Mouse (Mus musculus): ENCODE measurements around the gene Gm17490.
A peak's percentile ranks its signal among the peaks of the same experiment; 100 is the strongest.

Gm17490 gene

DNA sequence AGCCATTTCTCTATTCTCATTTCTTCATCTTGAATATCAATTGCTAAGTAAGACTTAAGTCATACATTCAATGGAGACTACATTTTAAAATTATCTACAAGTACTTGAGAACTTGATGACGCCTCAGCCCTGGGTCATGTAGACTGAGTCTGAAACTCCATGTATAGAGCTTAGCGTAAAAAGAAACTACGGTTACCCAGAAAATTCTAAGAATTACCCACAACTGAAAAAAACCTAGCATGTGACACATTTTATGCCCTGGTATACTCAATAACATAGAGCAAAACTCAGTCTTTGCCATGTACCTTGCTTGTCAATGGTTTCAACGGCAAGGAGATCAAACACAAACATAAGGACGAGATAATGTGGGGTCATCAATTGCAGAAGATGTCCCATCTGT, at the start of gene Gm17490:
TSS of gene Gm17490 (minus strand) at position 375 of the 400 bp plus-strand sequence.
- DNase-seq, result no peak

DNA sequence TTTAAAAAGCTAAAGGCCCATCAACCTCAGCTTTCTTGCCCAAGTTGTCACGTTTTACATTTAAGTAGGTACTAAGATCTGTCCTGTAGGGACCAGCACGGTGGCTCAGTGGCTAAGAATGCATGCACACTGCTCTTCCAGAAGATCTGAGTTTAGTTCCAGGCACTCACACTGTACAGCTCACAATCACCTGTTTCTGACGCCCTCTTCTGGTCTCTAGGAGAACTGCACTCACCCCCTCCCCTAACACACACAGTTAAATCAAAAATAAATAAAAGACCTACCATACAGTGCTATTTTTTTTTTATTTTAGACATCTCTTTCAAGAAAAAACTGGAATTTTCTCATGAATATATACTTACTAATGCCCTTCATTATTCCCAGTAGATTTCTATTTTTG, 46.1 kb upstream of the Gm17490 start:
- no peak for DNase-seq

DNA sequence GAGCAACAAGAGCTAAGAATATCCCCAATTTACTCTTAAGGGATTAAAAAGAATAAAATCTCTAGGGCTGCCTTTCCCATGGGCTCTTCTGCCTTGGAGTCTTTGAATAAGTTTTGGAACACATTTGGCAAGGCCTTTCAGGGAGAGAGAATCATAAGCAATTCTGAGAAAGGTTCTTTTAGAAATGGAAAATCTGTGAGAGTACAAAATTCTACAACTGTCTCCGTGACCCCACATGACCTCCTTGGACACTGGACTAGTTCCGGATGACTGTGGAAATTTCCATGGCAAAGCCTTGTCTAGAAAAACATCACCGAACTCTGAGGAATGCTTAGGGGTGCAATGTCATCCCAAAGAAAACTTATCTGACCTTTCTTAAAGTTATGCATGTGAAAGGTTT, 39.3 kb upstream of the Gm17490 start:
- DNase-seq, result no peak

DNA sequence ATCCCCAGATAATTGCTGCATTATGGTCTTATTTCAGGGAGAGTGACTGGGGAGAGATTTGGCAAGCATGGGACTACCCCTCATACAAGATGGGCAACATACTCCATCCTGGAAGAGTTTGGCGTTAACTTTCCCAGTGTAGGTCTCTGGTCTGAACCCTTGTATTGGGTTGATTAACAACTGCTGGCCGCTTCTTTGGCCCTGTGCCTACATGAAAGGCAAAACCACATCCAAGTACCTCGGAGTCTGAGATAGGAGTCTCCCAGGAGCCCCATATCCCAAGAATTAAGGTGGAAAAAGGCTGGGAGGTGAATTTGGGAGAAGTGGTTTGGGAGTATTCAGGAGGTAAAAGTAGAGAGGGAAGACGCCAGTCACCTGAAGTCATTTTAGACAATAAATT, 38.7 kb upstream of the Gm17490 start:
- peak in 1 of 2 experiments; percentile 3 for DNase-seq

DNA sequence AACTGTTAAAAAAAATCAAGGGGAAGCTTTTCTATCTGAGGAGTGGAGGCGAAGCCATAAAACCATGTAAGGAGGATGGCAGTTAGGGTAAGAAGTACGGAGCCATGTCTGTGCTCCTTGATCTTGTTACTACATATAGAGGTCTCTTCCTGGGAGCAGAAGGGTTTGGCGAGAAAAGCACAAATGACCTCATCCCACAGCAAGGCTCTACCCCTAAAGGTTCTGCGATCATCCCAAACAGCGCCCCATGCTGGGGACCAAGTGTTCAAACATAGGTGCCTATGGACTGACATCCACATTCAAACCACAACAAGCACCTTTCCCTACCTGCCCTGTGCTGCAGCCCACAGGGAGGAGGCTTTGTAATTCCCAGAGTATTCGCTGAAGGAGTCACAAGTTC, 38.3 kb upstream of the Gm17490 start:
- peak; percentile 33 to 49 for DNase-seq

DNA sequence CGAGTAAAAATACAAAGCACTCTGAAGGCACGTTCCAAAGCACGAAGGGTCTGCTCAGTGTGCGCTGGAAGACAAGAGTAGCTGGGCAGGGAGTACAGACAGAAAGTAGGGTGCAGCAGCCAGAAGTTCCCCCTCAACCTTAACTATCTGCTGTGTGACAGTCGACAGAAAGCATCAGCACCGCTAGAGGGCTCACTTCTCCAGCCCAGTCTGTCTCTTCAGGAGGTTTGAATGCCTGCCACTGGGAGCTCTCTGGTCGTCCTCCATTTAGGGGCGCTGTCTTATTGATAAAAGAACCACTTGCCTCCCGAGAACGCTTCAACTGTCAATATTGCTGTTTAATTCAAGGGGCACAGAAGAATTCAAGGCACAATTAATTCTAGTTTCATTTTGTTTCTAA, 37.9 kb upstream of the Gm17490 start:
- peak; percentile 67 to 76 for DNase-seq

DNA sequence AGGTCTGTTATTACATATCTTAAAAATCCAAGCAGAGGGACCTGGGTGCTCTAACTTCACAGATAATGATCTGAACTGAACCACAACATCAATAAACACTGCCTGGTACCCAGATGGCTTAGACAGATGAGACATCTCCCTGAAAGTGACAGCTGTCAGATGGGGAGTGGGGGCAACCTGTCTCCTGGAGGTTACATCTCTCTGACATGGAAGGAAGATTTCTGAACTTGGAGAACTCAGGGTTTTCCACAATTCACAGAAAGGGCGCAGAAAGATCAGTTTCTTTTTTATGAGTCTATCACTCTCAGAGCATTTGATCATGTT, 36.8 kb upstream of the Gm17490 start:
- DNase-seq, result no peak

DNA sequence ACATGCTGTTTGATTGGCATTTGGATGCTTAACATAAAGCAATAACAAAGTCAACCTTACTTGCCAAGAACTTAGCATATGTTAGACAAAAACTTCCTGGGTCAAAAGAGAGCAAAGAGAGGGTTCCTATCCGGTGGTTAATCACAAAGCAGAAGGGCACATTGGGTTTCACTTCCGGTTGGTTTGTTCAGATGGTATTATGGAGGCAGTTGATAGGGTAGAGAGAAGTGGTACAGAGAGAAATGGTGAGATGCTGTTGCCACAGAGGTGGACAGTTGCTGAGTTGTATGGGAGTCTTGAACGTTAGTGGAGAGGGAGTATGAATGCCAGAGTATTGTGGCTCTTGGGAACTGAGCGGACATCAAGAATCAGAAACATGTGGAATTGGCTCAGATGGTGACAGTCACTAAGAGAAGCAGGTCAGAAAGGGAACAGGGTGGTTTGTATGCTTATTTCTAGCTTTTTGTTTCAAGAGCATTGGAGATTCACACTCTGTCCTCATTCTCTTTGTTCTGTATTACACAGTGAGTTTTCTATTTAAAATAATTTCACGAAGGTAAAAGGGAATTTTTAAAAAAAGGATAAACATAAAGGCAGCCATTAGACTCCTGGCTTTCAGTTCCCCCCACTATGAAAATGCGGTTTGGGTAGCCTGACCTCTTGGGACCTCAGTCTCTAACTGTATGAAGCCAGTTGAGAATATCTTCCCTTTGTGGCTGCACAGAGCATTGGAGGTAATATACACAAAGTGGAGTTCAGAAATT, 36.3 kb upstream of the Gm17490 start:
- no peak for DNase-seq

DNA sequence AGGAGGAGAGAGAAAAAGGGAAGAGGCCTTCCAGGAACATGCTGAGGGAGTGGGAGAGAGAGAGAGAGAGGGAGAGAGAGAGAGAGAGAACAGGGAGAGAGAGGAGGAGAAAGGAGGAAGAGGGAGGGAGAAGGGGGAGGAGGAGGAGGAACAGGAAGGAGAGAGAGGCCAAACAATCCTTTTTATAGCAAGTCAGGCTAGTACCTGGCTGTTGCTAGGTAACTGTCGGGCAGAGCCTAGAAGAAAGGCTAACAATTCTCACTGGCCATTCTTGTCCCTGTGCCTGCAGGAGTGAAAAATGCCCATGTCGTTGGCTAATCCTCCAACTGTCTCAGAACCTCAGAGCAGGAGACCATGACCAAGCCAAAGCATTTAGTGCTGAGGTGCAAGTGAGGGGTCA, 33.2 kb upstream of the Gm17490 start:
- no peak for DNase-seq

DNA sequence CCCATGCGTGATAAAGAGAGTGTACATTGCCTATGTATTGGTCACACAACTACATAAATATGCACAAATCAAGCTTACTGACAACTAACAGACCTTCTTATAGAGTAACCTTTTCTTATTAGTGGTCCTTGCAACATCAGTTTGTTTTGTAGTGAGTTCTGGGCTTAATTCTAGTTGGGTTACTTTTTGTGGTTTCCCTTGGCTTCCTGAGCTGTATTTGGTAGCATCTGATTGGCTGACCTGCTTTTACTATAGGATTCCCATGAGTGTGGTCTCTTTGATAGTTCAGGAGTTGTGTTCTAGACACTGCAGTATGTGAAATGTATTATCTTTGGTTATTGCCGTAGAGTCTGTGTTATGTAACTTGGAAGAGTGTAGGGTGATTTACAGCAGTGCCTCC, 31.5 kb upstream of the Gm17490 start:
- no peak for DNase-seq

DNA sequence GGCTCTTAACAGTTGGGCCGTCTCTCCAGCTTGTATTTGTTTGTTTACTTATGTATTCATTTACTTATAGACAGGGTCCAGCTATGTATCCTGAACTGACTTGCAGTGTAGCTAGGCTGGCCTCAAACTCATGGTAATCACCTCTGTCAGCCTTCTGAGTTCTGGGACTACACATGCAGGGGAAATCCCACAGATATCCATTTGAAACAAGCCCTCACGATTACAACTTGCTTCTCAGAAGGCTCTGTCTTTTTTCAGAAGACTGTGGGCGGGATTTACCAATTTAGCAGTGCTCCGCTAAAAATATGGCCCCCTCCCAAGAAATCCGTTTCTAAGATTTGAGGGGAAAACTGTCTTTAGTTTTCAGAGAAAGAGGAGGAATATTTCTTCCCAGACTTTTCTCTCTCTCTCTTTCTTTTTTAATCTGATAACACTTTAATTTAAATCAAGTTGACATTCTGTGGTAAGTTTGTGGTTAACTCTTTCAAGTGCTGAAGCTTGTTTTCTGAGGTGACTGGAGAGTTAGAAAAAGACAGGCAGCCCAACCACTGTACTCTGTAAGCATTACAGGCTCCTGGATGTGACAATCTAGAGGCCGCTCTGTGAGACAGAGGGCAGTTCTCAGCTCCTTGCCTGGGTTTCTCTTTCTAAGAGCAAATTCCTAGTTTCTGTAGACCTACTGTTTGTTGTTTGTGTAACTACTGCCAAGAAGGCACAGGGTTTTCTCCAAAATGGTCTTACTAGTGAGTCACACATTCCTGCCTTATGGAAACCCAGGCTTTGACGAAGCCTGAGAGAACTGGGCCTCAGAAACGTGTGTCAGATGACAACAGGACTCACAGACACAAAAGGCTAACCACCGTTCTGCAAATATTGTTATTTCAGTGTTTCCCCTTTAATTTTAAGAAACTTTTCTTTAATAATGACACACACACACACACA, 29.2 kb upstream of the Gm17490 start:
- DNase-seq, result no peak

DNA sequence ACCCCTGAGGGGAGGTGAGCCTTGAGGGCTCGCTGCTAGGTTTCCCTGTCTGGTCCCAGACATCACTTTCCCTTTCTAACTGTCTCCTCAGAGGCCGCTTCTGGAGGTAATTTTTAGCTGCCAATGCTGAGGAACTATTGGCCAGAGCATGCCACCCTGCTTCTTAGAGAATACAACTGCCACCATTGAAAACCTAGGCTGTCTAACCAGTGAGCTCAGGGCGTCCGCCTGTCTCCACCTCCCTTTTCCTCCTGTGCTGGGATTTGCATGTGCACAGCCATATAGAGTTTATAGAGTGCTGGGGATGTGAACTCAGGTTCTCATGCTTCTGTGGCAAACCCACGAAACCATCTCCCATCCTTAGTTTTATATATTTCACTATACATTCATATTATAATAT, 27.7 kb upstream of the Gm17490 start:
- no peak for DNase-seq

DNA sequence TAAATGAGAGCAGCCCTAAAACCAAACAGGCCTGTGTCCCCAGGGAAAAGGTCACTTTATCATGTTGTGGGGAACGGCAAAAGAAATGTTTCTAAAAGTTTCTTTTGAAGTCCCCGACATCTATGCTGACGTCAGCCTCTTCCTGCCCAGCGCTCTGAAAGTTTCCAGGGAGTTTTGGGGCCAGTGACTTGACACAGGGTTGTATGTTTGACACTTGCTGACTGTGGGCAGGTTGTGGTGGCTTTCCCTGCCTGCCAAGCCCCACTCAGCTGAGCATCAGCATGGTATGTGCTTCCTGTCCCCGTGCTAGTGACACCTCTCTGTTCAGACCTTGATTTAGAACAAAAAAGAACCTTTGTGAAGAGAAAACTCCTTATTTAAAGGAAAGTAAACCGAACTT, 27.3 kb upstream of the Gm17490 start:
- DNase-seq, result no peak

DNA sequence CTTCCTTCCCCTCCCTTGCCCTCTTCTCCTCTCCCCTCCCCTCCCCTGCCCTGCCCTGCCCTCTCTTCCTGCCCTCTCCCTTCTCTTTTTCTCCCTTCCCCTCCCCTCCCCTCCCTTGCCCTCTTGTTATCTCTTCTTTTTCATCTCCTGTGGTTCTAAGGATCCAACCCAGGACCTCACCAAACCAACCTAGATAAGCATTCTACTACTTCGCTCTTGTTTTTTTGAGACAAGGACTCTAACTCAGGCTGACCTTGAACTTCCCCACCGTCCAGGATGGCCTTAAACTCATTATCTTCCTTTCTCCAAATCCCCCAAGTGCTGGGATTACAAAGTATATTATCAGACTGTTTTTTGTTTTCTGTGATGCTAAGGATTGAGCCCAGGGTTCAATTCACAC, 26.7 kb upstream of the Gm17490 start:
- no peak for DNase-seq

DNA sequence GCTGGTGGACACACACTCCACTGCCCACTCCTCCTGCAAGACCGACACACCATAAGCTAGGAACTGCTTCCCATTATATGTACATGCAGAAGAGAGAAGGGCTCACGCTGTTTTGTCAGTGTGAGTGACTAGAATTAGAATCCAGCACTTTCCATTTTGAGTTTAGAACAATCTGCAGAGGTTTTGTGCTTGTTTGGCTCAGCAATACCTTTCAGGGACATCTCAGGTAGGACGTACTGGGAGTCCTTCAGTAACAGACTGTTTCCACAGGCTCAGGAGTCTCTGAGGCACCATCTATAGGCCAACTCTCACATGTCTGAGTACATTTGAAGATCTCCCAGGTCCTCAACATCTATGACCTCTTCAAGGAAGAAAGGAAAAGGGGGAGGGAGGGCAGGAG, 26.1 kb upstream of the Gm17490 start:
- no peak for DNase-seq

DNA sequence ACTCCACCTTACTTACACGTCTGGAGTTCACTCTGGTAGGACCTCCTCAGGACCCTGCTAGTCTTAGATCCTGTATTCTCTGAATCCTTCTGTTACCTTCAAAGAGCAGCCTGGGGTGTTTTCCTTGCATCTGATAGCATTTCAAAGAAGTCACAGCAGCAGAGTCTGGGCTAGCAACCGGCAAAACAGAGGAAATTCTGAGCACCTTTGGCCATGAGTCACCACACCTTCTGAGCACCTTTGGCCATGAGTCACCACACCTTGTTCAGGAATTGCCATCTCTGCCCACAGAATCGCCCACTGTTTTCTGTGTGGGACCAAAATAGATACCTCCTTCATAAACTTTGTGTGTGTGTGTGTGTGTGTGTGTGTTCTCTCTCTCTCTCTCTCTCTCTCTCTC, 25.4 kb upstream of the Gm17490 start:
- DNase-seq, result no peak

DNA sequence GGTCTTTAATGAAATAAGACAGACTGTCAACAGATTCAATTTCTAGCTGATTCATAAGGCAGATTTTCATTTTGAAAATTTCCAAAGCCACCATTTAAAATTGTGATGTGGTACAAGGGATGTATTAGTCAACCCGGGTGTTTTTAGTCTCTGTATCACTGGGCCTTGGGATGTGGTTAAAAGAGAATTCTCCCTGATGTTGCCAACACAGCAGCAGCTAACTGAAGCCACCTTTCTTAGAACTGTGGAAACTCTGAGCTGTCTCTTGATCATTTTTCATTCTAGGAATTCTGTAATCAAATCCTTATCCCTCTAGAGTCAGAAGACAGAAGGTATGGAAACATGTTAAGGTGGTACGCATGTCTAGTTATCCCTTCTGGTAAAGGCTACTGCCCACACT, 19.2 kb upstream of the Gm17490 start:
- DNase-seq, result no peak

DNA sequence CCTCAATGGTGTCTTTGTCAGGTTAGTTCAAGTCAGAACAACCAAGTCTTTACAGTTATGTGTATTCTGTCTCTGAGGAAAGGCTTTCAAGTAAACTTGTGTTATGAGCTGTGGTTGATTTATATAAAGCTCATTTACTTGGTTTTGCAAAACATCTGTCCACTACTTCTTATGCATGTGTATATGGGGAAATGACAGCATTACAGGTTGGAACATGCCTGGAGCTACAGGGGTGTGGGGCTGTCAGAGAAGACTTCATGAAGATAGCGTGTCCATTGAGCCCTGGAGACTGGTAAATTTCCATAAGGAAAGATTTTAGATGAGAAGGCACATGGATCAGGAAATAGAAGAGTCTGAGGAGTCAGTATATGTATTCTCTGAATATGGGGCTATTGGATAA, 18.0 kb upstream of the Gm17490 start:
- no peak for DNase-seq

DNA sequence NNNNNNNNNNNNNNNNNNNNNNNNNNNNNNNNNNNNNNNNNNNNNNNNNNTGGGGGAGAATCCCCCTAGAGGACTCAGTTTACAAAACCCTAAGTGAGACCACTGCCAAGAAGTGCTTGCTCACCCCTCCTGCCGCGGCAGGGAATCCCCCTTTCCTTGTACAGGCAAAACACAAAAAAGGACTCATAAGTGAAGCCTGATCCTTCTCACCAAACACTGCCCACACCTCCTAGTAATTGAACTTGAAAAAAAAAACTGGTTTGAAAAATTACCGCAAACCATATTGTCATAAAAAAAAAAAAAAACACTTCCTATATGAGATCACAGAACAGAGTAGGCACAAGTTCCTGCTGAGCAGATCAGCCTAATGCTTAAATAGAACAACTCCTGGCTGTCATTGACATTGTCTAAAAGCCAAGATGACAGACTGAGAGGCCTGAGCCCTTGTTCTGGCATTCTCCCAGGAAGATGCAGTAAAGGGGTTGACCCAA, 16.4 kb upstream of the Gm17490 start, which contains the start of gene Il2ra:
TSS of gene Il2ra (plus strand) at position 357 of the 491 bp plus-strand sequence.
- DNase-seq, result no peak

DNA sequence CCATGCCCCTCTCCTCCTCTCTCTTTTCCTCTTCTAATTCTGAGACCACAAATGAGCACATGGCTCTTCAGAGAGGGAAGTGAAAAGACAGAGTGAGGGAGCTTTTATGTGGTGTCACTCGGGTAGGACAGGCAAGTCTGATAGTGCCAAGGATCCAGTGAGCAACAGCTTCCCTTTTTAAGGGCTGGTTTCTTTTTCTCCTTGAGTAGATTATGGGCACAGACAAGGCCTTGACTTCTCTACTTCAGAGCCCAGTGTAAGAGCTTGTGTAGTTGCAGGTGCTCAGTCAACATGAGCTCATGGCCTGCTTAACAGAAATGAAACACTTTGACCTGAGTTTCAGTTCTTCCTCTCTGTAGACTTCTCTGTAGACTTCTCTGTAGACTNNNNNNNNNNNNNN, 11.1 kb upstream of the Gm17490 start:
- no peak for DNase-seq

DNA sequence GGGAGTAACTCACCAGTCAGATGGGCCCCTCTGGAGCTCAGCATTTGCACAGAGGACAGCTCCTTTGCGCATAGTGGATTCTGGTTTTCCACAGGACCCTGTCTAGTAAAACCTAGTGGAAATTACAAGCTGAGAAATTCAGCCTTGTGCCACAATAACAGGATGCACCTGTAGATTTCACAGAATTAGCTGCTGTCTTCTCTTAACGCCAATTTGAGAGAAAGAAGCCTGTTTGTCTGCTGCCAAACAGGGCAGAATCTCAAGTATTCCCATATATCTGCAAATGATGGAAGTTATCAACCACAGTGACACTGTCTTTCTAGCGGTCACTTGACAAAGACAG, 10.0 kb upstream of the Gm17490 start:
- DNase-seq, result no peak

DNA sequence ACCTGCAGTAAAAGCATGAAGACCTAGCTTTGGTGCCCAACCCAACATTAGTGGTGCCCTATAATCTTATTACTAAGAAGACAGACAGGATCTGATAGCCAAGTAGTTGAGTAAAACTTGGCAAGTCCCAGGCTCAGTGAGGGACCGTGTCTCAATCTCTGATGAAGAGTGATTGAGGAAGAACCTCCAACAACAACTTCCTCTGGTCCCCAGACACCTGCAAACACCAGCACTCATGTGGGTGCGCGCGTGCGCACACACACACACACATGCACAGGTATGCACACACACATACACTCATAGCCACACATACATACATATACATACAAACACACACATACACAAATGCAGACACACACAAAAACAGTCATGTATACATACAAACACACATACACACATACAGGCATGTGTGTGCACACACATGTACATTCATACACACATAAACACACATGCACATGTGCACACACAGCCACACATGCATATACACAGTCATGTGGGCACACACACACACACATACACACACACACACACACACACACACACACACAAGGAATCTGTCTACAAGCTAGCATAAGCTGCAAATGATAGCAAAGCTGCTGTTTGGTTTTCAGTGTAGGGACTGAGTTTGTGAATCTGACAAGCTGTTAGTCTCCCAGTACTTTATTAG, 9.5 kb upstream of the Gm17490 start:
- DNase-seq, result no peak

DNA sequence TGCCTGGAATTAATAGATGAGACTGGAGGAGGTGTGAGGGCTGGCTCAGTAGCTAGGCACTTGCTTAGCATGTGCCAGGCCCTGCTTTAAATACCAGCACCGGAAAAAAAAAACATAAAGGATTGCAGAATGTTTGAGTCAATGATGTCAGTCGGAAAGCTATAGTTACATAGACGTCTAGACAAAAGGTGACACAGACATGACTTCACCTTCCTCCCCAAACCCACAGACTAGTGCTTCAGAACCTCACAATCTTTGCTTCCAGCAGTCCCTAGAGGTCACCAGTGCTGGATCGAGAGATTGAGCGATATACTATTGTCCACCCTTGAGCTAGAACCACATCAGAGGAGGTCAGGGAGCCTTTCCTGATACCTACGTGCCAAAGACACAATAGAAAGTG, 9.0 kb upstream of the Gm17490 start:
- DNase-seq, result no peak

DNA sequence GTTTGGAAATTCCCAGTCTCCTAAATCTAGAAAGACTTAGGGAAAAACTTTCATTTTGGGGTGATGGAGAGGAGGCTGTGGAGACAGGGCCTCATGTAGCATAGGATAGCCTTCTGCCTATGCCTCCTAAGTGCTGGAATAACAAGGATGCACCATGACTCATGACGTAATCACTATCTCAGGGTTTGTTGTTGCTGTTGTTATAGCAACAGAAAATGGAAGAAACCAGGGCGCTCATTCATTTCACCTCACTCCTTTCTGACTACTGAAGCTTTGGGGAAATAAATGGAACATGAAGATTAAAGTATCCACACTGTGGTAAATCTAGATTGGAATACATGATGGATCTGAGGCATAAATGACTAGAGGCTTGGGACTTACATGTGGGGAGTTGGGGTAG, 2.3 kb downstream of the Gm17490 start:
- no peak for DNase-seq
